Mouse (Mus musculus): Measurements from ENCODE around the gene Zfp827. TPM values are rescaled to one million over a fixed set of nuclear protein-coding genes. Genes with fewer than 3 reads are reported as not detected.

The Zfp827 gene
- polyA plus RNA-seq, 1 experiment from 2014 or later: 16.8 TPM

Other genes with a start within 250 kb of the Zfp827 start
- 128 and 142 TPM in 2 replicates for gene Lsm6, start 207.3 kb upstream of the Zfp827 start, polyA plus RNA-seq (2014; fragmentation: Nextera tagmentation; extraction: Ambion mirVana)
- not detected in 2 replicates for gene 1700011L22Rik, start 220.1 kb downstream of the Zfp827 start, polyA plus RNA-seq (2014; fragmentation: Nextera tagmentation; extraction: Ambion mirVana)

Data from neural tube, embryonic 14.5 days (tissue).